Mouse (Mus musculus): Measurements from ENCODE around the gene Hmgcs2. TPM values are rescaled to one million over a fixed set of nuclear protein-coding genes. Genes with fewer than 3 reads are reported as not detected.
A peak's percentile ranks its signal among the peaks of the same experiment; 100 is the strongest.

The Hmgcs2 gene
- 1 to 10 TPM; 6.3 to 6.4 TPM for total RNA-seq (2021)
- long read RNA-seq, experiment 1, partial matches to known transcripts: 1 of 5 reads
- long read RNA-seq, experiment 1, other reads (novel, unspliced or antisense): 0 of 5 reads
- long read RNA-seq, experiment 2, transcript Hmgcs2-201 (10 exons, 3,290 nt): major isoform, 6 of 7 reads
- long read RNA-seq, experiment 2, partial matches to known transcripts: 1 of 7 reads
- long read RNA-seq, experiment 2, other reads (novel, unspliced or antisense): 0 of 7 reads

DNA sequence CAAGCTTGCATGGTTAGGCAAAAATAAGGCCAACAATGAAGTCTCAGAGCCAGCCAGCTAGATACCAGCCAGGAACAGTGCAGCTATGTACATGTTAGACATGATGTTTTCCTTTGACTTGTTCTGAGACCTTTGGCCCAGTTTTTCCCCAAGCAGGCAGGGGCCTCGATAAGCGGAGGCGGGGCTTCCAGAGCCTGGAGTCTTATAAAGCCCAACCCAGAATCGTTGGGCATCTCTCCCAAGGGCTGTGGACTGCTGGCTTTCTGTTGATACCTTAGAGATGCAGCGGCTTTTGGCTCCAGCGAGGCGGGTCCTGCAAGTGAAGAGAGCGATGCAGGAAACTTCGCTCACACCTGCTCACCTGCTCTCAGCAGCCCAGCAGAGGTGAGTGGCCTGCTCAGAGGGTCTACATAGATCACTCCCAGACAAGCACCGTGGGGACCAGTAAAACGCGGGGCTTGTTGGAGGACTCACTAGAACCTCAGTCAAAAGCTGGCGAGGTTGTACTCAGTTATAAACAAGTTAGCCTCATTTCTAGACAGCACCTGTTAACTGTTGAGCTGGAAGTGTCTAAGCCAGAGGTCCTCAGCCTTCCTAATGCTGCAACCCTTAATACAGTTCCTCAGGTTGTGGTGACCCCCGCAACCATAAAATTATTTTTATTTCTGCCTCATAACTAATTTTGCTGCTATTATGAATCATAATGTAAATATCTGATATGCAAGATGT is at the start of gene Hmgcs2:
Gene Hmgcs2, plus strand, starts transcription at position 232 of the 729 bp plus-strand sequence.
- DNase-seq (ENCODE audit: extremely low spot score in 1 of 2, low spot score in 2 of 2): no peak

GRCm38 (mm10) chr3:98233504-98233903 is 46.7 kb upstream of the Hmgcs2 start:
- no peak for DNase-seq (ENCODE audit: extremely low spot score in 1 of 2, low spot score in 2 of 2)
- Histone ChIP-seq H3K27ac (no peak overlapping the region), H3K4me3 (no peak overlapping the region)
- intact Hi-C loops (cut with DNase I): no loop called here
- TF ChIP-seq CTCF (IDR thresholded peaks at IDR 0.05): no peak

More for the DNA sequence above, at the start of gene Hmgcs2:
- Histone ChIP-seq H3K27ac (no peak within 1 kb of the TSS; the same call in 1 of the 2 replicates), H3K4me3 (peak within 1 kb of the TSS; percentile 35)
- no peak for TF ChIP-seq CTCF (IDR thresholded peaks at IDR 0.05)
- intact Hi-C loops (cut with DNase I): no loop called here

GRCm38 (mm10) chr3:98236266-98236665 is 44.0 kb upstream of the Hmgcs2 start:
- no peak for DNase-seq (ENCODE audit: extremely low spot score in 1 of 2, low spot score in 2 of 2)

GRCm38 (mm10) chr3:98237240-98237639 is 43.0 kb upstream of the Hmgcs2 start:
- no peak for DNase-seq (ENCODE audit: extremely low spot score in 1 of 2, low spot score in 2 of 2)
- no peak overlapping the region for H3K27ac ChIP-seq
- TF ChIP-seq CTCF (IDR thresholded peaks at IDR 0.05): no peak
- intact Hi-C loops (cut with DNase I): no loop called here
- no peak overlapping the region for H3K4me3 ChIP-seq

More at GRCm38 (mm10) chr3:98236266-98236665, 44.0 kb upstream of the Hmgcs2 start:
- Histone ChIP-seq H3K27ac (no peak overlapping the region), H3K4me3 (no peak overlapping the region)
- no peak for TF ChIP-seq CTCF (IDR thresholded peaks at IDR 0.05)
- intact Hi-C loops (cut with DNase I): no loop called here

- no peak overlapping the region for H3K4me3 ChIP-seq
- intact Hi-C loops (cut with DNase I): no loop called here
- no peak for TF ChIP-seq CTCF (IDR thresholded peaks at IDR 0.05)
- no peak overlapping the region for H3K27ac ChIP-seq
- DNase-seq (ENCODE audit: extremely low spot score in 1 of 2, low spot score in 2 of 2): no peak
These were observed 42.1 kb upstream of the Hmgcs2 start for GRCm38 (mm10) chr3:98238150-98238549.

DNA sequence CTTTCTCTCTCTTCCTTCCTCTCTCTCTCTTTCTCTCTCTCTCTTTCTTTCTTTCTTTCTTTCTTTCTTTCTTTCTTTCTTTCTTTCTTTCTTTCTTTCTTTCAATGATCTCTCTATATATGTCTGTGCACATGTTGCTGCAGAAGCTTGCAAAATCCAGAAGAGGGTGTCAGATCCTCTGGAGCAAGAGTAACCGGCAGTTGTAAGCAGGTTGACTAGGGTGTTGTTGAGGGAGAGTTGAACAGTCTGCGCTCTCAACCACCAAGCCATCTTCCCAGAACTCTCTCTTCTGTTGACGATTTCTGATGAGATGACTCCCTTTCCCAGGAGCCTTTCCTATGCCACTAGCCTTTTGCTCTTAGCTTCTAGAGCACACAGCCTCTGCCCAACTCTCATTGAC is 38.2 kb upstream of the Hmgcs2 start:
- intact Hi-C loops (cut with DNase I): no loop called here
- no peak overlapping the region for H3K4me3 ChIP-seq
- no peak for DNase-seq (ENCODE audit: extremely low spot score in 1 of 2, low spot score in 2 of 2)
- TF ChIP-seq CTCF (IDR thresholded peaks at IDR 0.05): no peak; the same call in none of the 2 replicates
- H3K27ac ChIP-seq: no peak overlapping the region

DNA sequence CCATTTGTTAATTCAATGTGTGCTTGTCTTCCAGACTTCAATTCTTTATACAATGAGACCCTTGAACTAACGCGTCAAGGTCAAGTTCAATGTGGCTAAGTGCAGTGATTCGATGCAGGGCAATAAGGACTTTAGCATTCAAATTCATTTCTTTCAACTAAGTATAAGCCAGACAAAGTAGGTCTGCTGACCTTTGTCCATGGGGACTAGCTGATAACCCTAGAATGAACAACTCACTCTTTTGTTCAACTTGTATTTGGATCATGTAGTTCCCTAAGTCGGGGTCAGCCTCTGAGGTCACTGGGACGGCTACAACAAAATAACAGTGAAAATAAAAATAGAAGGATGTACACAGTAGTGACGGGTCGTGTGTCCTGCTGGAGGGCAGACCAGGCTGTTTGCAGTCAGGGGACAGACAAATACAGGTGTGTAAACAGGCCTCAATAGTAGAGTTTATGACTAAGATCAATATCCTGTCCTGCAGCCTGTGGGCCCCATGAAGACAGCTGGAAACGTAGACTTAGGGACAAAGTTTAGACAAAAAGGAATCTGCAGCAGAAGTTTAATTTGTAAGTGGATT is 37.7 kb upstream of the Hmgcs2 start:
- intact Hi-C loops (cut with DNase I): no loop called here
- no peak for DNase-seq (ENCODE audit: extremely low spot score in 1 of 2, low spot score in 2 of 2)
- Histone ChIP-seq H3K4me3 (no peak overlapping the region), H3K27ac (no peak overlapping the region)
- TF ChIP-seq CTCF (IDR thresholded peaks at IDR 0.05): no peak

- TF ChIP-seq CTCF (IDR thresholded peaks at IDR 0.05): no peak
- Histone ChIP-seq H3K4me3 (no peak overlapping the region), H3K27ac (no peak overlapping the region)
- no peak for DNase-seq (ENCODE audit: extremely low spot score in 1 of 2, low spot score in 2 of 2)
- intact Hi-C loops (cut with DNase I): no loop called here
These were observed 34.3 kb upstream of the Hmgcs2 start for GRCm38 (mm10) chr3:98245892-98246291.

DNA sequence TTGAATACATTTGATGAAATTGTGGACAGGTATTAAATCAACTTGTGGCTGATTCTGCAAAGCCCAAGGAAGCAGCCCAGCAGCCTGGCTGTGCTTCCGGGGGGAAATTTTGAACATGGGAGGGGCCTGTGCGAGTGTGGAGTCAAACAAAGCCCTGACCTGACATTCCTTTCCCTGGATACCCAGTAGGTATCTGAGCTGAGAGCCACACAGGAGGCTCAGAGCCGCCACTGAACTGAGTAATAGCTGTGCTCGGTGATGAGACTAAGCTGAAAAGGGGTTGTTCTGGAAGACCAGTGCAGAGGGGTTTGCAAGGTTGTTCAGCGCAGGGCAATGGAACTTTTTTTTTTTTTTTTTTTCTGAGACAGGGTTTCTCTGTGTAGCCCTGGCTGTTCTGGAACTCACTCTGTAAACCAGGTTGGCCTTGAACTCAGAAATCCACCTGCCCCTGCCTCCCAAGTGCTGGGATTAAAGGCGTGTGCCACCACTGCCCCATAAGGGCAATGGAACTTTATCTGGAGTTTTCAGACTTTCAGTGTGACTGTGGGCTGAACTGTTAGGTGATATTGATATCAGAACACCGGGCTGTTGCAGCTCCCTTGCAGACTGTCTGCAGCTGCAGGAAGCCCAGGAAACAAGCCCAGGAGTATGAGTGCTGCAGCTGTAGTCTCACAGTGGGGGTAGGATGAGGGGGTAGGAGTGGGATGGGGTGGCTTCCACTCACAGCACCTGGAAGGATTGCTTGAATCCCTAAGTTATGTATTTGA is 33.1 kb upstream of the Hmgcs2 start:
- intact Hi-C loops (cut with DNase I): no loop called here
- no peak for DNase-seq (ENCODE audit: extremely low spot score in 1 of 2, low spot score in 2 of 2)
- no peak for TF ChIP-seq CTCF (IDR thresholded peaks at IDR 0.05)
- Histone ChIP-seq H3K27ac (no peak overlapping the region), H3K4me3 (no peak overlapping the region)

DNA sequence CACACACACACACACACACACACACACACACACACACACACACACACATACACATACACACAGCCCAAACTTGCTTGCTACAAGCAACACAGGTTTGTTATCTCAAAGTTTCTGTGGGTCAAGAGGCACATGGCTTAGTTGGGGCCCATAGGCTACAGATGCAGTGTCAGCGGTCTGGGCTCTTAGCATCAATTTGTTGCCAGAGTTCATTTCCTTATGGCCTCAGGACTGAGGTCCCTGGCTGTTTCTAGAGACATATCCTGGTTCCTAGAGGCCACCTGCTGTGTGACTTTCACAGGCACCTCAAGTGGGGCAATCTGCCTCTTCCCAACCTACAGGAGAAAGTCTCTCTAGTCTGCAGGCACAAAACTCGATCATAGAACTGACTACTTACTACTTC is 30.9 kb upstream of the Hmgcs2 start:
- no peak overlapping the region for H3K4me3 ChIP-seq
- no peak for DNase-seq (ENCODE audit: extremely low spot score in 1 of 2, low spot score in 2 of 2)
- no peak for TF ChIP-seq CTCF (IDR thresholded peaks at IDR 0.05)
- intact Hi-C loops (cut with DNase I): no loop called here
- H3K27ac ChIP-seq: no peak overlapping the region

DNA sequence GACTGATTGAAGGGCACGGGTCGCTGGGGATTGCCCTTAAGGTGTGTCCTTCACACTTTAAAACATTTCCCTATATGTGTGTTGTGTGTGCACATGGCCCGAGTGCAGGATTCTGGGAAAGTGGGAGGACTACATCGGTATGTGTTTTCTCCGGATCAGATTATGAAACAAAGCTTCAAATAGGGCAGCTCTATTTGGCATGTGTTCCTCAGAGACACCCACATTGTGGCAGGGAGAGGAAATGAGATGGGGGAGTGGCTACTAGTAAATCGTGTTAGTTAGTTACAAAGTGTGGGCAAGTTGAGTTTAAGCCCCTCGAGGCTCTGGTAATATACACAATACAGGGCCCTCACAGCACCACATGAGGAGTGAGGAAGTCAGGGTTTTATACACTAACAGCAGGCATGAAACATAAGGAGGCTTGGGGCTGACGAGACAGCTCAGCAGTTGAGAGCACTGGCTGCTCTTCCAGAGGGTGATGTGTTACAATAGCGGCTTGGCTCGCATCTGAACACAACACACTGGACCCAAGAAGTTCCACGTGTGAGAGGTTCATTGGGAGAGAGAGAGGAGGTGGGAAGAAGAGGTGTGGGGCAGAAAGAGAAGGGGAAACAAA is 30.3 kb upstream of the Hmgcs2 start:
- no peak for DNase-seq (ENCODE audit: extremely low spot score in 1 of 2, low spot score in 2 of 2)
- no peak overlapping the region for H3K4me3 ChIP-seq
- no peak for TF ChIP-seq CTCF (IDR thresholded peaks at IDR 0.05)
- intact Hi-C loops (cut with DNase I): no loop called here
- H3K27ac ChIP-seq: no peak overlapping the region
